Mouse (Mus musculus) lung, embryonic 14.5 days (tissue): ENCODE results near the gene Pilrb1. TPM values are rescaled to one million over a fixed set of nuclear protein-coding genes. Genes with fewer than 3 reads are reported as not detected.
A peak's percentile ranks its signal among the peaks of the same experiment; 100 is the strongest.
"Not testable (repeated sequence)": the region's sequence is repeated elsewhere in the genome, so short reads cannot be mapped to it uniquely, and the experiment has no call there.

Experiments
- ATAC-seq: fragments of 200-750 bp; cut with Nextera tagmentation; 2 replicates; pipeline ENCODE4 v1.8.0; 2017; ENCODE audit warnings: mild to moderate bottlenecking, moderate TSS enrichment, moderate library complexity; ENCODE audit not compliant: insufficient read depth
- DNase-seq: peaks from one replicate; pipeline ENCODE4 v3.0.0-alpha.2; 2015
- H3K27ac ChIP-seq: fragments of 300-500 bp; sonication (generic); 2 replicates; pipeline ENCODE4 v1.5.1; 2014; ENCODE audit warnings: low read depth, mild to moderate bottlenecking, moderate library complexity
- H3K27me3 ChIP-seq: fragments of 300-500 bp; sonication (generic); 2 replicates; pipeline ENCODE4 v1.6.1; 2014; ENCODE audit warnings: low read length, control low read depth; ENCODE audit not compliant: insufficient read depth
- H3K36me3 ChIP-seq: fragments of 300-500 bp; sonication (generic); 2 replicates; pipeline ENCODE4 v1.6.1; 2014; ENCODE audit warnings: control low read depth; ENCODE audit not compliant: insufficient read depth
- H3K4me1 ChIP-seq: fragments of 300-500 bp; sonication (generic); 2 replicates; pipeline ENCODE4 v1.6.1; 2014; ENCODE audit warnings: antibody characterized with exemption, control low read depth; ENCODE audit not compliant: insufficient read depth
- H3K4me2 ChIP-seq: fragments of 300-500 bp; sonication (generic); 2 replicates; pipeline ENCODE4 v1.6.1; 2014; ENCODE audit warnings: mild to moderate bottlenecking
- H3K4me3 ChIP-seq: fragments of 300-500 bp; sonication (generic); 2 replicates; pipeline ENCODE4 v1.5.1; 2014; ENCODE audit warnings: low read depth, low read length
- H3K9ac ChIP-seq: fragments of 300-500 bp; sonication (generic); 2 replicates; pipeline ENCODE4 v1.6.1; 2014
- H3K9me3 ChIP-seq: fragments of 300-500 bp; sonication (generic); 2 replicates; pipeline ENCODE4 v1.6.1; 2016; ENCODE audit warnings: low read depth, low read length, control low read depth
- CTCF ChIP-seq: IDR thresholded peaks from 2 replicates; pipeline ENCODE4 v1.5.1; 2016; ENCODE audit warnings: antibody characterized with exemption, low read depth
- WGBS: fragments of 180-500 bp; shearing (Covaris S2); extraction: QIAGEN DNeasy Blood & Tissue Kit; methylation state at CpG from one replicate; pipeline ENCODE4 v1.1.7; 2014; 5-methylcytosine and 5-hydroxymethylcytosine counted together
- polyA plus RNA-seq: library from polyadenylated mRNA; unstranded; fragments of >200 nt; fragmentation: Nextera tagmentation; extraction: Ambion mirVana; gene quantifications from 2 replicates; pipeline ENCODE4 v1.2.1, GENCODE M21; 2014

Pilrb1 gene
- polyA plus RNA-seq, 1 experiment from 2014 or later, result 1.1 TPM

DNA sequence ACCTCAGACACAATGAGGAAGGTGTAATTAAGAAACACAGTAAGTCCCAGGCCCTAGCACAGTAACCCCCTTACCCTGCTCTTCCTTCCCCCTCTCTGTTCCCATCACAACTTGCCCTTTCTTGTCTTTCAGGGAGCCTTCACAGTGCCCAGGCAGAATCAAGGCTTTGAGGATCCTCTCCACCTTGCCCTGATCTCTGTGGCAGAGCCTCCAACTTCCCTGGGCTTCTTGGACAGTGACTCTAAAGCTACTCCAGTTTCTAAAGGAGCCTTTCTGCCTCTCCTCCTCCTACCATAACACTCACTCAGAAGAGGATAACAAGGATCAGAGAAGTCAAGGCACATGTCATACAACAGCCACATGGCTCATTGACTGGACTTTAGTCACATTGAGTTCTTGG is 21.3 kb downstream of the Pilrb1 start:
- no peak for ATAC-seq
- H3K9ac ChIP-seq, result no peak overlapping the region
- no peaks in the 10 kb centered on the region for H3K27me3 ChIP-seq
- H3K9me3 ChIP-seq, result no peaks in the 10 kb centered on the region
- no peaks in the 10 kb centered on the region for H3K36me3 ChIP-seq
- H3K4me2 ChIP-seq, result no peak overlapping the region
- DNase-seq, result no peak
- no peak overlapping the region for H3K4me3 ChIP-seq
- no peaks in the 10 kb centered on the region for H3K4me1 ChIP-seq
- H3K27ac ChIP-seq, result no peak overlapping the region
- no peak for TF ChIP-seq CTCF

DNA sequence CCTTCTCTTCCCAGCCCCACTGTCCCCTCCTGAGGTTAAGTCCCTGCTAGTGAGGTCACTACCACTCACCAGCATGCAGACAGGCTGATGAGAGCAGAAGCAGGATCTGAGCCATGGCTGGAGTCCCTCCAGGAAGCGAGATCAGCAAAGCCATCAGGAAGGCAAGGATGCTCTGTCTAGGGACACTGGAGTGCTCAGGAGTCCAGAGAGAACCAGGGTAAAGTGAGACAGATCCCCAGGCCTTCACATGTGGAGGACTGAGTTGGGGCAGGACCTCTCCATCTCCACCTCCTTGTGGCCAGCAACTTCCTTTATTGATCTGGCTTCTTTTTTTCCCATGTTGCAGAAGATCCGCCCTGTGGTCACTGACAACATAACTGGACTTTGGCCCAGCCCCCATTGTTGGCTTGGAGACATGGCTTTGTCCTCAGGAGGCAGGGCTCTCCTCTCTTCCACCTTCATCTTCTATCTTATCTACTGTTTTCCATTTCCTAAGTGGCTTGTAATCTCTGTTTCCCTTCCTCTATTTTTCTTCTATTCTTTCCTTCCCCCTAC is 21.9 kb downstream of the Pilrb1 start, which contains the start of gene Pilra:
Pilra (minus strand) TSS at position 316 of the 555 bp plus-strand sequence.
- not testable (repeated sequence) for H3K4me2 ChIP-seq, H3K27ac ChIP-seq, DNase-seq, H3K4me1 ChIP-seq, H3K36me3 ChIP-seq, H3K9ac ChIP-seq, H3K4me3 ChIP-seq, H3K27me3 ChIP-seq, ATAC-seq, H3K9me3 ChIP-seq
- WGBS, result 61% methylated on average over 2 of the region's 2 CpGs

DNA sequence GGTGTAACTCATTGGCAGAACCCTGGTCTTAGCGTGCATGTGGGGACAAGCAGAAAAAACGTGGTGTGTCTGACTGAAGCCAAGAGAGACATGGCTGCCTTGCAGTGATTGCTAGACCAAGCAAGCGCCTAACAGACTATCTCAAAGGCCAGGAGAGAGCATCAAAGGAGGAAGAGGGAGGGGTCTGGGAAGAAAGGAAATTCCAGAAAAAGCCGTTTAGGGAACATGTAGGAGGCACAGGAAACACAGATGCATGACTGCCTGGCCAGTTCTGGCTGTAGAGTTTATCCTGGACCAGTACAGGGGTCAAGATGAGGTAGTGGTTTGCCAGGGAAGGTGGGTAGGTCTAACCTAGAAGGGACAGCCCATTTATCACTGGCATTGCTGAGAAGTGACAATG is 24.4 kb downstream of the Pilrb1 start:
- no peaks in the 10 kb centered on the region for H3K27me3 ChIP-seq
- H3K27ac ChIP-seq, result no peak overlapping the region
- DNase-seq (peak; percentile 37), ATAC-seq (peak; percentile 41; the same call in 1 of the 2 replicates)
- H3K4me1 ChIP-seq, result no peaks in the 10 kb centered on the region
- H3K4me2 ChIP-seq, result no peak overlapping the region
- no peaks in the 10 kb centered on the region for H3K9me3 ChIP-seq
- no peak overlapping the region for H3K9ac ChIP-seq
- H3K4me3 ChIP-seq, result no peak overlapping the region
- whole genome bisulfite sequencing, result 38% methylated on average over 4 of the region's 4 CpGs
- TF ChIP-seq CTCF, result no peak
- no peaks in the 10 kb centered on the region for H3K36me3 ChIP-seq

DNA sequence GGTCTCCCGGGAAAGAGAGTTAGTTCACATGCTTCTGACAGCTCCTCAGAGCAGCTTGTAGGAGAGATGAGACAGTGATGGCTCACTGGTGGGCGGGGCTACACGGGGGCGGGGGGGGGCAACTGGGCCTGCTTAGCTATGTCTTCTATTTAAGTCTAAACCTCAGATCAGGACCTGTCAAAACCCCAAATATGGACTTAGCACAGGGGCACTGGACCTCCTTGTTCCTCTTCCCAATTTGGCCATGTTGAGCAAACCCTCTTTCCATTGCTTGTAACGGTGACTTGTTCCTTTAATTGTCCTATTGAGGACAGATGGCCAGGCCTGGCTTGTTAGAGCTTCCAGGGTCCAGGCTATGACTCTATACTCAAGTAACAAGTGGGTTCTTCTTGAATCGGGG is 26.4 kb downstream of the Pilrb1 start:
- no peak overlapping the region for H3K4me3 ChIP-seq
- 73% methylated on average over 6 of the region's 6 CpGs for WGBS
- no peak for DNase-seq
- no peak overlapping the region for H3K9ac ChIP-seq
- ATAC-seq, result no peak
- H3K9me3 ChIP-seq, result no peaks in the 10 kb centered on the region
- H3K4me1 ChIP-seq, result no peaks in the 10 kb centered on the region
- H3K27ac ChIP-seq, result no peak overlapping the region
- no peak overlapping the region for H3K4me2 ChIP-seq
- no peaks in the 10 kb centered on the region for H3K36me3 ChIP-seq
- TF ChIP-seq CTCF, result no peak
- H3K27me3 ChIP-seq, result no peaks in the 10 kb centered on the region

DNA sequence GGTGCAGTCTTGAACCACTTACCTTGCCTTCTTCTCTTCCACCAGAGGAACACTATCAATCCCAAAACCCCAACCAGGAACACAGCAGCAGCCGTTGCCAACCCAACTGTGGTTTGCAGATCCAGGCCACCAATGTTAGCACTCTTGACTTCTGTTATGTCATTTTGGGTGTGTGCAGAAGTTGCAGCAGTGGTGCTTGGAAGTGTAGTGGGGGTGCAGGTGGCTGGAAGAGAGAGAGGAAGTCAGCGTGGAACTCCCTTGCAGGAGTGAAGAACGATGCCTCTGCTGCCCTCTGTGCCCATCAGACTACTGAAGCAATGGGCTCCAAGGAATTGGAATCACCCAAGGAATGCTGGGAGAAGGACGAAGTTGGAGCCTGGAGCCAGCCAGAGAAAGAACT is 26.8 kb downstream of the Pilrb1 start:
- no peaks in the 10 kb centered on the region for H3K27me3 ChIP-seq
- no peak for ATAC-seq
- WGBS, result 82% methylated on average over 4 of the region's 4 CpGs
- H3K9me3 ChIP-seq, result no peaks in the 10 kb centered on the region
- no peaks in the 10 kb centered on the region for H3K4me1 ChIP-seq
- H3K27ac ChIP-seq, result no peak overlapping the region
- TF ChIP-seq CTCF, result no peak
- no peak overlapping the region for H3K4me3 ChIP-seq
- no peak overlapping the region for H3K9ac ChIP-seq
- no peaks in the 10 kb centered on the region for H3K36me3 ChIP-seq
- DNase-seq, result no peak
- no peak overlapping the region for H3K4me2 ChIP-seq

DNA sequence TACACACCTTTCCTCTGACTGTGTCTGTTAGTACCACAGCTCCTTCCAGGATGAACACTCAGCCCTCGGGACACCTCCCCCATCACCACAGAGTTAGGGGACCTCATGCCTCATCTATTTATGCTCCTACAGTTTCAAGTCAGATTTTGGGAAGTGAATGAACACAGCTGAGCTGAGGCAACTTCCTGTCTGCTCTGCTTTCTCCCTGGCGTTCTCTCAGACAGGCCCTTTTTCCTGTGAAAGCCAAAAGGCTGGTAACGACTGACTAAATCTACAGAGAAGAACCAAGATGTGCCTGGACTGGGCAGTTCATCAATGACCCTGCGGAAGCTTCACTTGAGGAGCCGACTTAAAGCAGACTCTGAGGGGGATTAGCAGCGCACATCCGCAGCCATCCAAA is 27.7 kb downstream of the Pilrb1 start:
- Histone ChIP-seq H3K4me3 (no peak overlapping the region), H3K4me1 (no peaks in the 10 kb centered on the region), H3K4me2 (no peak overlapping the region), H3K27me3 (no peaks in the 10 kb centered on the region), H3K9ac (no peak overlapping the region), H3K9me3 (no peaks in the 10 kb centered on the region), H3K27ac (no peak overlapping the region), H3K36me3 (no peaks in the 10 kb centered on the region)
- TF ChIP-seq CTCF, result no peak
- DNase-seq, result peak; percentile 26
- ATAC-seq, result no peak
- 61% methylated on average over 7 of the region's 7 CpGs for WGBS

DNA sequence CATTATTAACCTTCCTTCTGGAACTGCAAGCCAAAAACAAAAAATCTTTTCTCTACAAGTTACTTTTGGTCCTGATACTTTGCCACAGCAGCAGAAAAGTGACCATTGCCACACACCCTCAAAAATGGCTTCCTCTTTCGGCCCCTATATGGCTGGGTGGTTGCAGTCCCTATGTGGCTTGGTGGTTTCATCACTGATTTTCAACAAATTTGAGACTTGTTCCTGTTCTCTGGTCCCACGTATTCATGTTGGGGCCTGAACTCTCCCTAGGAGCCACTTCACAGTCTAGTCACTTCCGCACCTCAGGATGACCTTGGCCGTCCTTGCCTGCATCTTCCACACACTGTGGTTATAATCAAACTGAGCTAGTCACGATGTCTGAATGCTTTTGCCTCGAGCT is 29.2 kb downstream of the Pilrb1 start:
- no peak for TF ChIP-seq CTCF
- Histone ChIP-seq H3K4me3 (no peak overlapping the region), H3K9me3 (no peaks in the 10 kb centered on the region), H3K27me3 (no peaks in the 10 kb centered on the region), H3K4me2 (no peak overlapping the region), H3K27ac (no peak overlapping the region), H3K4me1 (no peaks in the 10 kb centered on the region), H3K36me3 (no peaks in the 10 kb centered on the region), H3K9ac (no peak overlapping the region)
- ATAC-seq (no peak), DNase-seq (no peak)
- 76% methylated on average over 6 of the region's 6 CpGs for WGBS

DNA sequence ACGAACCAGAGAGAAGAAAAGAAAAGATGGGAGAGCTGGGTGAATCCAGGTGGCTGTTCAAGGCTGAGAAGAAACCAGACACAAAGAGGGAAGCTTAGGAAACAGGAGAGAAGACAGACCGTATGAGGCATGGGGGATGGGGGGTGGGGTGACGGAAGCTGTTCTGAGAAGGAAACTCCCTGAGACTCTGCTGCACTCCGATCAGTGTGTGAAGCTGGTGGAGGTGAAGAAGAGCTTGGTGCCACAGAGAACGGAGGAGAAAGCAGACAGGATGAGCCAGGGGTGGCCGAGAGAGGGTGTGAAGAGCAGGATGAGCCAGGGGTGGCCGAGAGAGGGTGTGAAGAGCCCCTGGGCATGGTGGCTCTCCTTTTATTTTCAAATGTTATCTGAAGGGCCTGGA is 31.5 kb downstream of the Pilrb1 start:
- Histone ChIP-seq H3K36me3 (no peaks in the 10 kb centered on the region), H3K9ac (no peak overlapping the region), H3K4me1 (no peaks in the 10 kb centered on the region), H3K9me3 (no peaks in the 10 kb centered on the region), H3K27me3 (no peaks in the 10 kb centered on the region), H3K4me2 (no peak overlapping the region), H3K27ac (no peak overlapping the region), H3K4me3 (no peak overlapping the region)
- DNase-seq, result no peak
- TF ChIP-seq CTCF, result no peak
- 45% methylated on average over 7 of the region's 7 CpGs for WGBS
- ATAC-seq, result no peak
